Mouse (Mus musculus) erythroid progenitor cell, adult 5-6 weeks (primary cell): Measurements from ENCODE around the gene Tmprss7. TPM values are rescaled to one million over a fixed set of nuclear protein-coding genes. Genes with fewer than 3 reads are reported as not detected.

Experiments
- ATAC-seq: replicated peaks from 2 replicates; pipeline ENCODE4 v1.8.0; 2016; ENCODE audit warnings: moderate number of reproducible peaks, mild to moderate bottlenecking, moderate TSS enrichment, inconsistent platforms; ENCODE audit not compliant: poor library complexity, low FRiP score, severe bottlenecking
- total RNA-seq, 2 experiments: library from RNA; stranded (forward) in 1 of 2; stranded (reverse) in 1 of 2; fragments of 150-400 nt in 1 of 2; fragments of 186-747, 209-891 nt in 1 of 2; gene quantifications; 2 replicates each; pipeline versions ENCODE4 v1.2.3 to v1.2.4; 2015 to 2017; ENCODE audit warnings: low replicate concordance in 2 of 2

The Tmprss7 gene
- total RNA-seq, 2 experiments from 2014 or later: not detected

GRCm38 (mm10) chr16:45632420-45632819 is 61.0 kb downstream of the Tmprss7 start:
- ATAC-seq: no peak

GRCm38 (mm10) chr16:45630347-45630960 is 63.0 kb downstream of the Tmprss7 start:
- ATAC-seq: no peak

GRCm38 (mm10) chr16:45629497-45630105 is 63.9 kb downstream of the Tmprss7 start:
- no peak for ATAC-seq

GRCm38 (mm10) chr16:45625342-45625741 is 68.1 kb downstream of the Tmprss7 start:
- ATAC-seq: no peak

GRCm38 (mm10) chr16:45624791-45625190 is 68.7 kb downstream of the Tmprss7 start:
- no peak for ATAC-seq

- no peak for ATAC-seq
Measured at GRCm38 (mm10) chr16:45623230-45623629, 70.2 kb downstream of the Tmprss7 start.

- no peak for ATAC-seq
Measured at GRCm38 (mm10) chr16:45619751-45620375, 73.6 kb downstream of the Tmprss7 start.

GRCm38 (mm10) chr16:45615944-45616343 is 77.5 kb downstream of the Tmprss7 start:
- ATAC-seq: no peak

- ATAC-seq: no peak
Measured at GRCm38 (mm10) chr16:45613247-45613646, 80.2 kb downstream of the Tmprss7 start.

- no peak for ATAC-seq
Measured at GRCm38 (mm10) chr16:45610267-45610666, 83.2 kb downstream of the Tmprss7 start, which contains the start of gene Gcsam. Gene Gcsam (plus strand): TSS chr16:45610380.

GRCm38 (mm10) chr16:45609300-45609699 is 84.2 kb downstream of the Tmprss7 start:
- no peak for ATAC-seq

GRCm38 (mm10) chr16:45608481-45608954 is 84.9 kb downstream of the Tmprss7 start:
- no peak for ATAC-seq

Other genes with a start within 250 kb of the Tmprss7 start
- not detected in 2 replicates for gene Gm609, start 200.7 kb downstream of the Tmprss7 start, total RNA-seq (2015; ENCODE audit: low replicate concordance)
- gene Gm609, start 200.7 kb downstream of the Tmprss7 start, total RNA-seq (2017; ENCODE audit: low replicate concordance): not detected in 2 replicates
- 1.7 TPM in 1 of 2 replicates, not detected in the other for gene Gm17783, start 161.6 kb downstream of the Tmprss7 start, total RNA-seq (2015; ENCODE audit: low replicate concordance)
- gene Gm17783, start 161.6 kb downstream of the Tmprss7 start, total RNA-seq (2017; ENCODE audit: low replicate concordance): not detected in 2 replicates
- gene Slc9c1, start 158.3 kb downstream of the Tmprss7 start, total RNA-seq (2015; ENCODE audit: low replicate concordance): not detected in 2 replicates
- not detected in 2 replicates for gene Slc9c1, start 158.3 kb downstream of the Tmprss7 start, total RNA-seq (2017; ENCODE audit: low replicate concordance)
- not detected in 2 replicates for gene Gcsam, start 83.3 kb downstream of the Tmprss7 start, total RNA-seq (2015; ENCODE audit: low replicate concordance)
- not detected in 2 replicates for gene Gcsam, start 83.3 kb downstream of the Tmprss7 start, total RNA-seq (2017; ENCODE audit: low replicate concordance)
- gene BC016579, start 39.6 kb downstream of the Tmprss7 start, total RNA-seq (2015; ENCODE audit: low replicate concordance): not detected in 2 replicates
- gene BC016579, start 39.6 kb downstream of the Tmprss7 start, total RNA-seq (2017; ENCODE audit: low replicate concordance): not detected in 2 replicates
- 1.4 and 2.5 TPM in 2 replicates for gene Tagln3, start 30.9 kb upstream of the Tmprss7 start, total RNA-seq (2015; ENCODE audit: low replicate concordance)
- 0.30 TPM in 1 of 2 replicates, not detected in the other for gene Tagln3, start 30.9 kb upstream of the Tmprss7 start, total RNA-seq (2017; ENCODE audit: low replicate concordance)
- 9.0 and 21.4 TPM in 2 replicates for gene Abhd10, start 49.3 kb upstream of the Tmprss7 start, total RNA-seq (2015; ENCODE audit: low replicate concordance)
- 18.5 and 20.4 TPM in 2 replicates for gene Abhd10, start 49.3 kb upstream of the Tmprss7 start, total RNA-seq (2017; ENCODE audit: low replicate concordance)